Mouse (Mus musculus) kidney, adult 2 months (tissue): ENCODE results near the gene Sbno1. TPM values are rescaled to one million over a fixed set of nuclear protein-coding genes. Genes with fewer than 3 reads are reported as not detected.
"Not testable (repeated sequence)": the region's sequence is repeated elsewhere in the genome, so short reads cannot be mapped to it uniquely, and the experiment has no call there.

Source experiments
- DNase-seq: peaks from one replicate; pipeline ENCODE4 v3.0.0; 2021
- H3K27ac ChIP-seq: fragments of 200-500 bp; 2 replicates; pipeline ENCODE4 v1.5.1; 2012; ENCODE audit warnings: low read depth, low read length, control low read depth, inconsistent platforms; ENCODE audit not compliant: insufficient read depth
- H3K27me3 ChIP-seq: fragments of 200-500 bp; replicated peaks from 2 replicates; pipeline ENCODE4 v1.6.1; 2012; ENCODE audit warnings: mild to moderate bottlenecking, moderate library complexity, low read length, inconsistent platforms; ENCODE audit not compliant: control insufficient read depth, insufficient read depth
- H3K36me3 ChIP-seq: fragments of 200-500 bp; 2 replicates; pipeline ENCODE4 v1.6.1; 2012; ENCODE audit warnings: mild to moderate bottlenecking, moderate library complexity, low read length, inconsistent platforms; ENCODE audit not compliant: control insufficient read depth, insufficient read depth
- H3K4me1 ChIP-seq: fragments of 200-500 bp; 2 replicates; pipeline ENCODE4 v1.6.1; 2011; ENCODE audit warnings: low read length; ENCODE audit not compliant: control insufficient read depth, insufficient read depth
- H3K4me3 ChIP-seq: fragments of 200-500 bp; 2 replicates; pipeline ENCODE4 v1.5.1; 2011; ENCODE audit warnings: mild to moderate bottlenecking, low read depth, low read length, control low read depth; ENCODE audit not compliant: insufficient read depth
- CTCF ChIP-seq: fragments of 200-500 bp; conservative IDR thresholded peaks from 2 replicates; pipeline ENCODE4 v1.5.1; 2011; ENCODE audit warnings: low read depth, mild to moderate bottlenecking, control low read depth, low read length, moderate library complexity, mixed read lengths; ENCODE audit not compliant: insufficient read depth, insufficient read length
- POLR2A ChIP-seq: fragments of 200-500 bp; IDR thresholded peaks from one replicate; pipeline ENCODE4 v1.6.1; 2011; ENCODE audit warnings: low read depth, low read length, control low read depth
- WGBS: fragments of 180-500 bp; shearing (Covaris S2); methylation state at CpG from one replicate; pipeline ENCODE4 v1.1.7; 2018; 5-methylcytosine and 5-hydroxymethylcytosine counted together
- polyA plus RNA-seq: library from polyadenylated mRNA; depleted of rRNA; stranded (reverse); fragments of >200 nt; gene quantifications from 2 replicates; pipeline ENCODE4 v1.2.3, GENCODE M21; 2012

Sbno1 gene
- polyA plus RNA-seq, 1 experiment = 20.8 TPM

- 87% methylated on average over 2 of the region's 2 CpGs for WGBS
- DNase-seq = no peak
- no peaks in the 10 kb centered on the region for H3K36me3 ChIP-seq
- no peak overlapping the region for H3K4me3 ChIP-seq
- H3K27me3 ChIP-seq = no peaks in the 10 kb centered on the region
- TF ChIP-seq CTCF (no peak), POLR2A (no peak)
- H3K27ac ChIP-seq = no peak overlapping the region
- peaks cover 12% of the 10 kb centered on the region; the same call in 1 of the 2 replicates for H3K4me1 ChIP-seq
These were observed 60.0 kb downstream of the Sbno1 start for GRCm38 (mm10) chr5:124365754-124366153.

GRCm38 (mm10) chr5:124364173-124364918 is 61.5 kb downstream of the Sbno1 start:
- DNase-seq = no peak
- no peak for TF ChIP-seq CTCF
- no peak for TF ChIP-seq POLR2A

GRCm38 (mm10) chr5:124362982-124363381 is 62.8 kb downstream of the Sbno1 start, which contains the start of gene Cdk2ap1:
Gene Cdk2ap1 (minus strand): TSS chr5:124363082.
- H3K4me3 ChIP-seq = not testable (repeated sequence)
- 91% methylated on average over 5 of the region's 5 CpGs for WGBS

More at GRCm38 (mm10) chr5:124364173-124364918, 61.5 kb downstream of the Sbno1 start:
- H3K27me3 ChIP-seq = no peaks in the 10 kb centered on the region
- no peak overlapping the region for H3K27ac ChIP-seq
- 94% methylated on average over 6 of the region's 6 CpGs for WGBS
- peaks cover 12% of the 10 kb centered on the region; the same call in 1 of the 2 replicates for H3K4me1 ChIP-seq
- H3K36me3 ChIP-seq = no peaks in the 10 kb centered on the region
- H3K4me3 ChIP-seq = no peak overlapping the region

GRCm38 (mm10) chr5:124359641-124360040 is 66.2 kb downstream of the Sbno1 start:
- WGBS = 80% methylated on average over 2 of the region's 2 CpGs
- TF ChIP-seq CTCF (no peak), POLR2A (no peak)
- DNase-seq = no peak

More at GRCm38 (mm10) chr5:124362982-124363381, 62.8 kb downstream of the Sbno1 start, which contains the start of gene Cdk2ap1:
- H3K27me3 ChIP-seq, H3K36me3 ChIP-seq, DNase-seq, H3K4me1 ChIP-seq, H3K27ac ChIP-seq: not testable (repeated sequence)

GRCm38 (mm10) chr5:124356695-124357094 is 69.1 kb downstream of the Sbno1 start:
- WGBS = 58% methylated on average over 3 of the region's 3 CpGs
- TF ChIP-seq CTCF (no peak), POLR2A (no peak)

More at GRCm38 (mm10) chr5:124359641-124360040, 66.2 kb downstream of the Sbno1 start:
- Histone ChIP-seq H3K27me3 (no peaks in the 10 kb centered on the region), H3K4me3 (no peak overlapping the region), H3K4me1 (no peaks in the 10 kb centered on the region), H3K36me3 (no peaks in the 10 kb centered on the region), H3K27ac (no peak overlapping the region)

GRCm38 (mm10) chr5:124355425-124355959 is 70.3 kb downstream of the Sbno1 start:
- no peaks in the 10 kb centered on the region for H3K27me3 ChIP-seq
- TF ChIP-seq POLR2A (no peak), CTCF (no peak)
- H3K4me3 ChIP-seq = peak overlapping the region; percentile 62
- H3K4me1 ChIP-seq = peaks cover 7% of the 10 kb centered on the region
- WGBS = 6% methylated on average over 12 of the region's 12 CpGs
- H3K27ac ChIP-seq = no peak overlapping the region
- no peak for DNase-seq
- H3K36me3 ChIP-seq = no peaks in the 10 kb centered on the region

More at GRCm38 (mm10) chr5:124356695-124357094, 69.1 kb downstream of the Sbno1 start:
- Histone ChIP-seq H3K4me1 (peaks cover 1% of the 10 kb centered on the region; the same call in 1 of the 2 replicates), H3K4me3 (no peak overlapping the region), H3K36me3 (no peaks in the 10 kb centered on the region), H3K27ac (no peak overlapping the region), H3K27me3 (no peaks in the 10 kb centered on the region)
- no peak for DNase-seq
